Mouse (Mus musculus) liver, embryonic 14.5 days (tissue): ENCODE data around the gene Fgfbp1.

ENCODE experiments used
- CTCF ChIP-seq: IDR thresholded peaks from 2 replicates; pipeline ENCODE4 v1.5.1; 2016; ENCODE audit warnings: antibody characterized with exemption, low read depth, control low read depth
- EP300 ChIP-seq: IDR thresholded peaks from 2 replicates; pipeline ENCODE4 v1.6.1; 2016; ENCODE audit warnings: antibody characterized with exemption, low read depth

- peak; percentile 35; the same call in 1 of the 2 replicates for TF ChIP-seq CTCF
- no peak for TF ChIP-seq EP300
Observed at GRCm38 (mm10) chr5:43989017-43989416, 7.4 kb upstream of the Fgfbp1 start.
